Mouse (Mus musculus) liver, adult 2 months (tissue): ENCODE data around the gene Mllt10. TPM values are rescaled to one million over a fixed set of nuclear protein-coding genes. Genes with fewer than 3 reads are reported as not detected.

Experiments used
- DNase-seq: peaks from one replicate; pipeline ENCODE4 v3.0.0-alpha.2; 2011; ENCODE audit warnings: low read depth, low spot score; ENCODE audit errors: extremely low read depth
- H3K27ac ChIP-seq: fragments of 200-500 bp; replicated peaks from 2 replicates; pipeline ENCODE4 v1.5.1; 2012; ENCODE audit warnings: low read depth, mild to moderate bottlenecking, control low read depth, inconsistent platforms, low read length; ENCODE audit not compliant: insufficient read depth
- H3K27me3 ChIP-seq: fragments of 200-500 bp; 2 replicates; pipeline ENCODE4 v1.6.1; 2012; ENCODE audit warnings: mild to moderate bottlenecking, moderate library complexity, low read length, inconsistent platforms; ENCODE audit not compliant: control insufficient read depth, insufficient read depth
- H3K36me3 ChIP-seq: fragments of 200-500 bp; 2 replicates; pipeline ENCODE4 v1.6.1; 2012; ENCODE audit warnings: low read length, inconsistent platforms; ENCODE audit not compliant: control insufficient read depth, insufficient read depth
- H3K4me1 ChIP-seq: fragments of 200-500 bp; 2 replicates; pipeline ENCODE4 v1.6.1; 2011; ENCODE audit warnings: low read length; ENCODE audit not compliant: control insufficient read depth, insufficient read depth
- H3K4me3 ChIP-seq: fragments of 200-500 bp; 2 replicates; pipeline ENCODE4 v1.5.1; 2011; ENCODE audit warnings: low read depth, mild to moderate bottlenecking, control low read depth, low read length, moderate library complexity; ENCODE audit not compliant: insufficient read depth
- H3K79me2 ChIP-seq: fragments of 200-500 bp; 2 replicates; pipeline ENCODE4 v1.6.1; 2012; ENCODE audit warnings: inconsistent platforms, mild to moderate bottlenecking, low read length, moderate library complexity; ENCODE audit not compliant: control insufficient read depth, insufficient read depth
- H3K9ac ChIP-seq: fragments of 200-500 bp; 2 replicates; pipeline ENCODE4 v1.6.1; 2012; ENCODE audit warnings: low read depth, mild to moderate bottlenecking, control low read depth, inconsistent platforms, low read length
- CTCF ChIP-seq: fragments of 200-500 bp; IDR thresholded peaks from 2 replicates; pipeline ENCODE4 v1.5.1; 2011; ENCODE audit warnings: low read depth, low read length, control low read depth
- POLR2A ChIP-seq: fragments of 200-500 bp; IDR thresholded peaks from 2 replicates; pipeline ENCODE4 v1.6.1; 2011; ENCODE audit warnings: low read length, control low read depth; ENCODE audit not compliant: insufficient read depth; ENCODE audit errors: extremely low read depth
- WGBS: fragments of 180-500 bp; shearing (Covaris S2); methylation state at CpG from one replicate; pipeline ENCODE4 v1.1.7; 2018; 5-methylcytosine and 5-hydroxymethylcytosine counted together
- polyA plus RNA-seq: library from polyadenylated mRNA; depleted of rRNA; stranded (reverse); fragments of >200 nt; gene quantifications from 2 replicates; pipeline ENCODE4 v1.2.3, GENCODE M21; 2012
- total RNA-seq: library from RNA; depleted of rRNA; stranded (reverse); fragments of >200 nt; gene quantifications from 2 replicates; pipeline ENCODE4 v1.2.3, GENCODE M21; 2014

Gene Mllt10
- total and polyA plus RNA-seq, 2 experiments = 16.7 to 18.0 TPM

- TF ChIP-seq POLR2A (no peak), CTCF (no peak)
- no peak overlapping the region for H3K9ac ChIP-seq
- no peak overlapping the region for H3K27ac ChIP-seq
- no peak for DNase-seq
- H3K79me2 ChIP-seq = no peaks in the 10 kb centered on the region
- no peaks in the 10 kb centered on the region for H3K36me3 ChIP-seq
- 100% methylated on average over 1 of the region's 1 CpGs for WGBS
- no peak overlapping the region for H3K4me3 ChIP-seq
- H3K4me1 ChIP-seq = no peaks in the 10 kb centered on the region
- H3K27me3 ChIP-seq = no peaks in the 10 kb centered on the region
These were observed 35.9 kb upstream of the Mllt10 start for GRCm38 (mm10) chr2:18019122-18019521.

- 83% methylated on average over 1 of the region's 1 CpGs for WGBS
- no peak overlapping the region for H3K4me3 ChIP-seq
- no peak for DNase-seq
- H3K4me1 ChIP-seq = 0 out of 2 replicates have a peak, but pooled peaks cover 5% of the 10 kb centered on the region
- H3K79me2 ChIP-seq = no peaks in the 10 kb centered on the region
- H3K27me3 ChIP-seq = no peaks in the 10 kb centered on the region
- no peak overlapping the region for H3K27ac ChIP-seq
- no peak overlapping the region for H3K9ac ChIP-seq
- H3K36me3 ChIP-seq = no peaks in the 10 kb centered on the region
- TF ChIP-seq CTCF = no peak
- TF ChIP-seq POLR2A = no peak
These were observed 32.2 kb upstream of the Mllt10 start for GRCm38 (mm10) chr2:18022886-18023285.

GRCm38 (mm10) chr2:18025116-18025515, 29.9 kb upstream of the Mllt10 start:
- no peaks in the 10 kb centered on the region for H3K36me3 ChIP-seq
- TF ChIP-seq CTCF (no peak), POLR2A (no peak)
- DNase-seq = no peak
- H3K79me2 ChIP-seq = no peaks in the 10 kb centered on the region
- WGBS = 75% methylated on average over 5 of the region's 5 CpGs
- no peak overlapping the region for H3K4me3 ChIP-seq
- H3K27me3 ChIP-seq = no peaks in the 10 kb centered on the region
- H3K27ac ChIP-seq = no peak overlapping the region
- no peak overlapping the region for H3K9ac ChIP-seq
- 0 out of 2 replicates have a peak, but pooled peaks cover 5% of the 10 kb centered on the region for H3K4me1 ChIP-seq

- DNase-seq = no peak
- Histone ChIP-seq H3K9ac (peak overlapping the region; percentile 55; the same call in 1 of the 2 replicates), H3K27ac (no peak overlapping the region), H3K4me1 (0 out of 2 replicates have a peak, but pooled peaks cover 5% of the 10 kb centered on the region), H3K27me3 (no peaks in the 10 kb centered on the region), H3K4me3 (peak overlapping the region; percentile 56; the same call in 1 of the 2 replicates), H3K36me3 (no peaks in the 10 kb centered on the region), H3K79me2 (no peaks in the 10 kb centered on the region)
- TF ChIP-seq POLR2A = no peak
- no peak for TF ChIP-seq CTCF
- WGBS = 9% methylated on average over 14 of the region's 14 CpGs
These were observed 29.3 kb upstream of the Mllt10 start for GRCm38 (mm10) chr2:18025781-18026115.

- TF ChIP-seq POLR2A (no peak), CTCF (no peak)
- H3K36me3 ChIP-seq = no peaks in the 10 kb centered on the region
- peak overlapping the region; percentile 56 for H3K4me3 ChIP-seq
- WGBS = under 1% methylated on average over 44 of the region's 44 CpGs
- H3K79me2 ChIP-seq = no peaks in the 10 kb centered on the region
- DNase-seq = peak; percentile 81
- peak overlapping the region; percentile 55 for H3K9ac ChIP-seq
- H3K27me3 ChIP-seq = no peaks in the 10 kb centered on the region
- peak overlapping the region; percentile 46 for H3K27ac ChIP-seq
- H3K4me1 ChIP-seq = 0 out of 2 replicates have a peak, but pooled peaks cover 5% of the 10 kb centered on the region
These were observed 28.7 kb upstream of the Mllt10 start for GRCm38 (mm10) chr2:18026116-18026947.
